Mouse (Mus musculus) c-Kit-positive CD71-positive TER-119-positive erythroid progenitor cells, embryonic 14.5 days (primary cell): ENCODE results near the gene Mthfd1l.

ENCODE experiments used
- DNase-seq: peaks from one replicate; pipeline ENCODE4 v3.0.0-alpha.2; 2013; ENCODE audit warnings: low spot score

Gene Mthfd1l

DNA sequence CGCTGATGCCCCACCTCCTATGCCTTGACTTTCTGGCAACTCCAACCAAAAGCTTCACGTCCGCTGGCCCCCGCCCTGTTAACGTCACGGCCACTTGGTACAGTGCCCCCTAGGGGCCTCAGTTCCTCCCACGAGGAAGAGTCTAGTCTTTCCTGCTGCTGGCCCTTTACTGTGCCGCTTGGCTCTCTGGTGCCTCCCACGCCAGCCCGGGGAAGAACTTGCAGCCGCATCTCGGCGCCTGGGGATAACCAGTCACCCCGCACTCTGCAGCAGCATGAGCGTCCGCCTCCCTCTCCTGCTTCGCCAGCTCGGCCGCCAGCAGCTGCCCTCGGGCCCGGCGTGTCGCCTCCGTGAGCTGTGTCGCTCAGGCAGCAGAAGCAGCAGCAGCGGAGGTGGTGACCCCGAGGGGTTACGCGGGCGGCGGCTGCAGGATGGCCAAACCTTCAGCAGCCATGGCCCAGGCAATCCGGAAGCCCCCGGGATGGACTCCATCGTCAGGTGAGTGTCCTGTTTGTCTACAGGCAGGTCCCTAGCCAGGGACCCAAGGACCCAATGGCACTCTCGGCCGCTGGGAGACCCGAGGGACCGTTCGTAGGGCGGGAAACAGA, at the start of gene Mthfd1l:
Gene Mthfd1l, plus strand, starts transcription at position 138 of the 608 bp plus-strand sequence.
- peak; percentile 85 for DNase-seq

DNA sequence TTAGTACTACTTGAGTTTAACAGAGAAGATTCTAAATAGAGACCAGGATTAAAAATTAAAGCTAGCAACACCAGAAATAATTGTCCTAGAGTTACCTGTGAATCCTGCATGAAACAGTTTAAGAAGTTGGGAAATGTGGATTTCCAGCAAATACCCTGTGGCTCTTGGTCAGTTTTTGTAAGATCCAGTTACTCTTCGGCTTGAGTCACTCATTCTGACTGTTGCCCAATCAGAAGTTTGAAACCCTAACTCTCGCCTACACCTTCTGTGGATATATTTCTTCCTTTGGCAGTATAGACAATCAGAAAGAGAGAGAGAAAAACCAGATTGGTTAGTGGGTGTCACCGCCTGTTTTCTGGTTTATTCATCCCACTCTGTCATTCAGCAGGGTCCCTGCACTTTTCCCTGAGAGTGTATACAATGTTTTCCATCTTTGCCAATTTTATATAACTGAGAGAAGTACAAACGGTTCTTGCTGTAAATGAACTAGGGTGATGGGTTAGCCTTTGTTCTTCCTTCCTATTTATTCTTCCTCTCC, 44.8 kb upstream of the Mthfd1l start:
- DNase-seq, result no peak

- no peak for DNase-seq
Measured at GRCm38 (mm10) chr10:3931831-3932230, 41.1 kb upstream of the Mthfd1l start.

DNA sequence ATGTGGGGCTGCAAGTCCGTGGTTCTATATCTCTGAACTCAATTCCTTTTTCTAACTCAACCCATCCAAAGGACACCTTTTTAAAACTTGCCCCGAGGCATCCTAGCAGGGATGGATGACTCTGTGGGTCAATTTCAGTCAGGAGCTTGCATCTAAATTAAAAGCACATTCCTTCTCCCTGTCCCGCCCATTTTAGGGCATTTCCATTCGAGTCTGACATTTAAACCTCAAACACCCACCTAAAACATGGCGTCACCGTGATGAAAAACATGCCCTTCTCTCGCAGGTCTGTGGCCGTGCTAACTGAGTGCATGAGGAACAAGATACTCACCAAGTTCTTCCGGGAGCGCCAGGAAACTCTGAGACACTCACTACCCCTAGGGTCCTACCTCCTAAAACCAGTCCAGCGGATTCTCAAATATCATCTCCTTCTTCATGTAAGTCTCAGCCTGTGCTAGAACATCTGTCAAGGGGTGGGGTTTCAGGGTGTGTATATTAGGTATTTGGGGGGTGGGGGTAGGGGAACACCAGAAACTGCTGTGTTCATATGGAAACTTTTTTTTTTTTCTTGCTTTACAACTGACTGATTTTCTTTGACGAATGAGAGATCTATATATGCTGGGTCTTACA, 39.5 kb upstream of the Mthfd1l start:
- DNase-seq, result no peak

GRCm38 (mm10) chr10:3936864-3937263, 36.1 kb upstream of the Mthfd1l start:
- DNase-seq, result no peak

DNA sequence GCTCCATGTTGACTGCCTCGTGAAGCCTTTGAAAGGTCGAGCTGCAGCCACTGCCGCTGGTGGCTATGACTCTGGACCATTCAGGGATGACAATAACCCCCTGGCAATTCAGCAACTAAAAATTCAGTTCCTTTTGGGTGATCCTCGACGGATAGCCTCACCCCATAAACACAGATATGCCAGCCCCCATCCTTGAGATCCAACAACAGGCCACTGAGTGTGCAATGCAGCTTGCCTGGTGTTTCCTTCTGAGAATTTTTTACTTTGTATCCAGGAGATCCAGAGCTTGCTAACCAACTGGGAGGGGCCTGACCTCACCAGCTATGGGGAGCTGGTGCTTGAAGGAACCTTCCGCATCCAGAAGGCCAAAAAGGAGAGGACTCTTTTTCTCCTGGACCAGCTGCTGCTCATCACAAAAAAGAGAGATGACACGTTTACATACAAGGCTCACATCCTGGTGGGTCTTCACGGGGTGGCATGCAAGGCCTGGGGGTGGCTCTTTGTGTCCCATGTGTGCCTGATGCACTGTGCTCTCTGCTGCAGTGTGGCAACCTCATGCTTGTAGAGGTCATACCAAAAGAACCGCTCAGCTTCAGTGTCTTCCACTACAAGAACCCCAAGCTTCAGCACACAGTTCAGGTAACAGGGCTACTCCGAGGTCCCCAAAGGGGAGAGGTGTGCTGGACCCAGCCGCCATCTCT, 32.9 kb upstream of the Mthfd1l start:
- no peak for DNase-seq

- DNase-seq, result no peak
Measured at GRCm38 (mm10) chr10:3940596-3940975, 32.3 kb upstream of the Mthfd1l start.

DNA sequence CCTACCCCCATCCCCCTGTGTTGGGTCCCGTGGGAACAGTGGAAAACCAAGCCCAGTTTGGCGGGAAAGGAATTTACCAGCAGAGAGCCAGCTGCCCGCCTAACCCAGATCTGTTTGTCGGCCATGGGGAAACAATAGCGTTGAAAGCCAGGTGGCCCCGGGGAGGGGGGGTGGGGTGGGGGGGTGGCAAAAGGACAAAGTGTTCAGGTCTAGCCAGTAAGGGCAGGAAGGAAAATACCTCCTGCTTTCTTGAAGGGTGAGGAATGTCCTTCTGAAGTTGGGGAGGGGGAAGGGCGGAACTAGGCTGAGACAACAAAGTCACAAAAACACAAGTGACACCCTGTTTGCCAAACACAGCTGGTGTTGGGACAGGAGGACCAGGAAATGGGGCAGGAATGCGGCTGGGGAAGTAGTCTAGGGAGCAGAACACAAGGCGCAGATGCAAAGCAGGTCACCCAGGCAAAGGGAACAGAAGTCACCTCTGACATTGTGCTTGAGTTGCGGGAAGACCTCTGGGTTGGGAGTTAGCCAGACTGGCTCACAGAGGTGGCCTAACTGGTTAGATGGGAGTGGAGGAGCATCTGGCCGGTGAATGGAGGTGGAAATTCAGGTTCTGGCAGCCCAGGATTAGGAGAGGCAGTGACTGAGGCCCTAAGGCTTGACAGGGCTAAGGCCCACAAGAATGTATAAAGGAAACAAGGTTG, 31.7 kb upstream of the Mthfd1l start:
- no peak for DNase-seq

DNA sequence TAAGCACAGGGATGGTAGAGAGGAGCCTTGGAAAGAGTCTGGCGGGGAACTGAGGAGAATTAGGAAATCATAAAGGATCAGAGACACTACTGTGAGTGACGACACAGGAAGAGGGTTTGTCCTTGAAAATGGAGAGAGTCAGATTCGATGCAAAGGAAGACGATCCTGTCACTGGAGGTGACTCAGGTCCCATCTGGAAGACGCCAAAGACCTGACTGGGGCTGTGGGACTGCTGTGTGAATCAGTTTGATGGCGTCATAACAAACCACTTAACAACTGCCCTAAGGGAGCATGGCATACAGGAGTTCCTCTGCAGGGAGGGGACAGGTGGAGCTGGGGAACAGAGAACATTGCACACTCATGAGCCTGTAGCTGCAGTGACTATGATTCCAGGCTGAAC, 30.6 kb upstream of the Mthfd1l start:
- no peak for DNase-seq

- peak; percentile 32 for DNase-seq
Measured at GRCm38 (mm10) chr10:3943492-3944395, 29.2 kb upstream of the Mthfd1l start.

DNA sequence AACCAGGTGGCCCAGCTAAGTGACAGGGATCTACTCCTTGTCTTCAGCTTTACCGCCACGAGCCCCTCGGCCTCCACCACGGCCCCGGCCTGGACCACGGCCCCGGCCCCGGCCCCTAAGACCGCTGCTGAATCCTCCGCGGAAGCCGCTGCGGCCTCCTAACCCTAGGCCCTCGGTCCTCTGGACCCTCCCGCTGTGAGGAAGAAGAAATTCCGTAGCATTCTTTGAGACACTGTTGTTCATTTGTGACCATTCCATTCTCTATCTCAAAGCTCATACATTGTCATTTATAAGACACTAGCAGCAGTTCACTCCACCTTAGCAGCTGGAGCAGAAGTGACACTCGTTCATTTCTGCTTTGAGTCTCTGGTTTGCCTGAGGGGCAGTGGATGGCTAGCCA, 26.0 kb upstream of the Mthfd1l start:
- no peak for DNase-seq

DNA sequence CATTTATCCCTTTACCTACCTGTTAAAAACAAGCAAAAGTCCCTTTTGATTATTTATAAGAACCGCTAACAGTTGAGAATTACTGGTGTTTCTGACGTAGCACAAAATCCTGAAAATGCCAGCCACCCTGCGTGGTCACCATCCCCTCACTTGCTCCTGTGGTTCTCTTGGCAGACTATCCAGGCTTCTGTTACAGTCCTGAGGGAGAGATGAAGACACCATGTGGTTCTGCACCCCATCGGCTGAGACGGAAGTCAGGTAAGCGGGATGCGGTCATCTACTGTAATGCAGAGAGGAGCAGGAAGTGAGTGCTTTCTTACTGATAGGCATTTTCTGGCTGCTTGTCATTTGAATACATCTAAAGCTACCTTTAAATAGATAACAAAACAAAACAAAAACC, 25.6 kb upstream of the Mthfd1l start:
- no peak for DNase-seq

DNA sequence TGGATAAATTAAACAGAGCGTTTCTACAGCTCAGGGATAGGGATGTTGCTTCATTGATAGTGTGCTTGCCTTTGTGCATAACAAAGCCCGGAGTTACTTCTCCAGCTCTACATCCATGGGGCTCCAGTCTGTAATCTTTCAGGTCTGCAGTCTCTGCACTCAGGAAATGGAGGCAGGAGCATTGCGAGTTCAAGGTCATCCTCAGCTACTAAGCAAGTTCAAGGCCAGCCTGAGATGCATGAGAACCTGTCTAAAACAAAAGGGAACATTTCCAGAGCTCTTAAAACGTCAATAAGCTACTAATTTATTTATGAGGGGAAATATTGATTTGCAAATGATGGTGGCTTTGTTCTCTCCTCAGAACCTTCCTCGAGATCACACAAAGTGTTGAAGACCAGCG, 23.6 kb upstream of the Mthfd1l start:
- DNase-seq, result no peak

DNA sequence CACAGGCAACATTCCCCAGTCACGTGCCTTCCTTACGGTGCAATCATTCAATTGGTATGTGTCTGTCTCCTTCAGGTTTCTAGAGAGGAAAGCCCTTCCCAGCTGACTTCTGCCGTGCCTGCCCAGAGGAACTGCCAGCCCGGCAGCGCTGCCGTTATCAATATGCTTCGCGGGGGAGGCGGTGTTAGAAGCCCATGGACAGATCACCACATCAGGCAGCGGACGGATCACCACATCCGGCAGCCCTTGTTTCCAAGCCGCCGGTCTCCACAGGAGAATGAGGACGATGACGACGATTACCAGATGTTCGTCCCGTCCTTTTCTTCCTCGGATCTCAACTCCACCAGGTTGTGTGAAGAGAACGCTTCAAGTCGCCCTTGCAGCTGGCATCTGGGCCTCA, 16.4 kb upstream of the Mthfd1l start:
- DNase-seq, result no peak

- no peak for DNase-seq
Measured at GRCm38 (mm10) chr10:3958591-3958990, 14.3 kb upstream of the Mthfd1l start.

DNA sequence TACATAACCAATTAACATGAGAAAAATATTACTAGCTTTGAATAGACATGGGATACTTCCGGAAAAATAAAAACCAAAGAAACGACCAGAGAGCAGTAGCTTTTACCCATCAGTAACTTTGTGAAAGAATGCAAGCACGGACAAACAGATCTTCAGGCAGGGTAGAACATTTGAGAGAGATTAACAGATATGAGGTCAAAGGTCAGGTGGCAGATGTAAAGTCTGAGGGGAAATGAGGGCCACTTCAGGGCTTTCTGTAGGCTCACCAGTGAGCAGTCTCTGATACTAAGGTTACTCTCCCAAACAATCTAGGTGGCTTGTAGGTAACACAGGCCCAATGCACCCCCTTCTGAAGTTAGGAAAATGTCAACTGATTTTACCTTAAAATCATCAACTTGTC, 3.9 kb upstream of the Mthfd1l start:
- no peak for DNase-seq

- DNase-seq, result no peak
Measured at GRCm38 (mm10) chr10:3972237-3972636, 681 bp upstream of the Mthfd1l start.

DNA sequence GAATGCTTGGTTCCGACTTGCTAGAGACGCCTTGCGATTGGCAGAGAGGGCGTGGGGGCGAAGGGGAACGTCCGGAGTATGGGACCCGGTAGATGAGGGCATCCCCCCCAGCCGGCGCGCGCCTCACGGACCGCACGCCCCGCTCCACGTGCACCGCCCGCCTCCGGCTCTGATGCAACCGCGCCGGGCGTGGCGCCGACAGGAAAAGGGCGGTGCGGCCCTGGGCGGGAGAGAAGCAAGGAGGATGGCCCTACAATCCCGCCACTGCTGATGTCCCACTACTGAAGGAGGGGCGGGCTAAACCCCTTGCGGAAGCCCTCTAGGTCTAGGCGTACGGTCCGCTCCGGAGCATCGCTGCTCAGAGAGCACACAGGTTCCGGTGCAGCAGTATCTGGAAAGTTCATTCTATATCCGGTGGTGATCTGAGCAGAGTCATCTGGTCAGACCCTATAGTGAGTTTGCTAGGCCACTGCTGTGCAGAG, 712 bp downstream of the Mthfd1l start:
- DNase-seq, result peak; percentile 83

GRCm38 (mm10) chr10:3974380-3974779, 1.5 kb downstream of the Mthfd1l start:
- DNase-seq, result no peak

DNA sequence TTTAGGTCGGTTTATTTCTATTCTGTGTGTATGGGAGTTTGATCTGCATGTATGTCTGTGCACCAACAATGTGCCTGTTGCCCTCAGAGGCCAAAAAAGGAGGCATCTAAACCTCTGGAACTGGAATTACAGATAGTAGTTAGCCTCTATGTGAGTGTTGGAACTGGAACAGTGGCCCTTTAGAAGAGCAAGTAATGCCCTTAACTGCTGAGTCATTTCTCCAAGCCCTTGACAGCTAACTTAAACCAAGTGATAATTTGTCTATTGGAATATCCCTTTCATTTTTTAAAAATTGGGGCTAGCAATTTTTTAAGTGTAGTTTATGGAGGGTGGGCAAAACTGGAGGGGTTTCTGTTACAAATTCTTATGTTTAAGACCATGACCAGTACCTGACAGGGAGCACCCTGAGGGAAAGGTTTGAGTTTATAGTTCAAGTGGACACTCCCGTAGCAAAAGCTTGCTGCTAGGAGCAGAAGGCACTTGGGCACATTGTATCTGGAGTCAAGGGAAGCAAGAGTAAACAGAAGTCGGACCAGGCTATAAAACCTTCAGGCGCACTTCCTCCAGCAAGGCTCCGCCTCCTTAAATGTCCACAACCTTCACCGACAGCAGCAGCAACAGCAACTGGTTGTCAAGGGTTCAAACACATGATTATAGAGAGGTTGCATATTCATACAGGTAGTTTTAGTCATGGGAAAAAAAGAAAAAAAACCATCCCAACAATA, 3.1 kb downstream of the Mthfd1l start:
- peak; percentile 56 for DNase-seq

DNA sequence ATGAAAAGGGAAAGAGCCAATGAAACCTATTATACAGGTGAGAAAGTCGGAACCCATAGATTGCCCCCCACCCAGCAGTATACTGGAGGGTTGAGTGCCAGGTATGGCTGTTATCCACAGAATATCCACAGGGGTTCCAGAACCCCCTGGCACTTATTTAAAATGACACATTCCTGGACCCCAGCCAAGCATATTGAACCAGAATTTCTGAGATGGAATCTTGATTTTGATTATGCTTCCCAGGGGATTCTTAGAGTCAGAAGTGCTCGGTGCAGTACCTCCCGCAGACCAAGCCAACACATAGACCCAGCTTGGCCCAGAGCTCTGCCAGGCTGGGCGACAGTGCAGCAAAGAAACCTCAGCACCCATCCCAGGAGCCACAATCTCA, 3.7 kb downstream of the Mthfd1l start:
- DNase-seq, result no peak
